Comparison of ENCODE assay signal across 23 mouse cellular contexts in the genomic region with DNA sequence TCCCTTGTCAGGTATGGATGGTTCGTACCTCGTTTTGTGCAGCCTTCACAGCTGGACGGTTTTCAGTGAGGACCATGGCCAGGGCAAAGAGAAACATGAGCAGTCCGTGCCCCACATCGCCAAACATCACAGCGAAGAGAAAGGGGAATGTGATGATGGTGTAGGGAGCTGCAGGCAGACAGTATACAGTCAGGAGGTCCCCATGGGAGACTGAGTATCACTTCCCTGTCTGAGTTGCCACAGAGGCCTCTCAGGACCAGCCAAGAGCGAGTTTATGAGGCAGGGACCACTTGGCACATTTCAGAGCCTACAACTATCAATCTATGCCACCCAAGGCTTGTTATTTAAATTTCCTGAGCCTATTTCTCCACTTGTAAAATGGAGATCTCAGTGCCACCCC. TPM values are rescaled to one million over a fixed set of nuclear protein-coding genes. Genes with fewer than 3 reads are reported as not detected.
A peak's percentile ranks its signal among the peaks of the same experiment; 100 is the strongest.
DNase-seq lines count a peak whose midpoint lies in the region; ATAC-seq and TF ChIP-seq lines count a peak whose summit lies in the region.
"Had no signal": no experiment of that assay in that cellular context is flagged by ENCODE, and none has a peak within 500 bp of the region (broad histone marks: within the 10 kb centered on the region; RNA-seq: fewer than 3 reads in every experiment).

No protein-coding gene starts in this region.

- H3K4me1 ChIP-seq in bone marrow macrophage, adult 2 months (ENCODE audit: control insufficient read depth, insufficient read depth, low read length): peaks cover 41% of the 10 kb centered on the region
- H3K4me1 ChIP-seq in megakaryocyte, embryonic 14.5 days: peaks cover 26% of the 10 kb centered on the region
- H3K4me1 ChIP-seq in intestine, embryonic 15.5 days (replicated peaks): 0 out of 2 replicates have a peak, but pooled peaks cover 5% of the 10 kb centered on the region
- H3K4me1 ChIP-seq: forebrain, embryonic 15.5 days had no signal

- TF ChIP-seq POLR2A in bone marrow macrophage, adult 2 months (IDR thresholded peaks at IDR 0.05; ENCODE audit: borderline replicate concordance, low read depth, low read length): no peak

- no peak overlapping the region for H3K4me2 ChIP-seq in intestine, embryonic 15.5 days (replicated peaks)
- H3K4me2 ChIP-seq: embryonic facial prominence, embryonic 15.5 days; forebrain, embryonic 15.5 days; heart, embryonic 11.5 days; heart, embryonic 15.5 days; hindbrain, embryonic 14.5 days had no signal

- no peaks in the 10 kb centered on the region for H3K27me3 ChIP-seq in megakaryocyte, embryonic 14.5 days (replicated peaks)
- no peaks in the 10 kb centered on the region for H3K27me3 ChIP-seq in splenic B cell, adult 2 months (ENCODE audit: control insufficient read depth, insufficient read depth, low read length, poor library complexity, severe bottlenecking)
- no peaks in the 10 kb centered on the region for H3K27me3 ChIP-seq in intestine, embryonic 15.5 days (replicated peaks)
- H3K27me3 ChIP-seq: embryonic facial prominence, embryonic 15.5 days; forebrain, embryonic 15.5 days; heart, embryonic 15.5 days had no signal

- no peak overlapping the region for H3K9ac ChIP-seq in intestine, embryonic 15.5 days
- H3K9ac ChIP-seq: embryonic facial prominence, embryonic 15.5 days; forebrain, embryonic 15.5 days; heart, embryonic 15.5 days; hindbrain, embryonic 14.5 days had no signal

- 83% methylated on average over 7 of the region's 7 CpGs for WGBS in intestine, embryonic 15.5 days

- H3K4me3 ChIP-seq in bone marrow macrophage, adult 2 months (ENCODE audit: insufficient read depth, low read length): no peak overlapping the region
- peak overlapping the region; percentile 38 for H3K4me3 ChIP-seq in megakaryocyte, embryonic 14.5 days (replicated peaks)
- H3K4me3 ChIP-seq in intestine, embryonic 15.5 days (replicated peaks): no peak overlapping the region
- H3K4me3 ChIP-seq: embryonic facial prominence, embryonic 15.5 days; forebrain, embryonic 15.5 days; heart, adult 2 months; heart, embryonic 15.5 days; hindbrain, embryonic 10.5 days had no signal

- intact Hi-C loops in heart, postnatal 36 days (cut with DNase I): no loop called here
- intact Hi-C loops in gastrocnemius, postnatal 36 days (cut with DNase I): no loop called here

- H3K36me3 ChIP-seq in megakaryocyte, embryonic 14.5 days (replicated peaks; ENCODE audit: low read length): peaks cover 93% of the 10 kb centered on the region
- peaks cover 16% of the 10 kb centered on the region for H3K36me3 ChIP-seq in splenic B cell, adult 2 months (ENCODE audit: control insufficient read depth, insufficient read depth, low read length, poor library complexity, severe bottlenecking)
- peaks cover 56% of the 10 kb centered on the region for H3K36me3 ChIP-seq in intestine, embryonic 15.5 days

- H3K27ac ChIP-seq in bone marrow macrophage, adult 2 months (ENCODE audit: insufficient read depth, low read depth, low read length): peak overlapping the region; percentile 2; the same call in 1 of the 2 replicates
- H3K27ac ChIP-seq in intestine, embryonic 15.5 days: no peak overlapping the region
- H3K27ac ChIP-seq: embryonic facial prominence, embryonic 15.5 days; forebrain, embryonic 15.5 days; heart, adult 2 months; heart, embryonic 15.5 days; hindbrain, embryonic 10.5 days; hindbrain, embryonic 14.5 days had no signal

- peak; percentile 91 for DNase-seq in heart, adult 11 months
- DNase-seq in heart, postnatal 36 days: no peak
- peak; percentile 76 for DNase-seq in splenic B cell, adult 2 months (ENCODE audit: low read depth, low spot score)
- no peak for DNase-seq in layer of hippocampus, postnatal 14 days (ENCODE audit: low spot score in 2 of 2)
- DNase-seq in gastrocnemius, postnatal 36 days: no peak
- DNase-seq: adrenal gland, adult 8-10 months; cerebellum, adult 11-12 months; cerebellum, adult 9-11 months; embryo, embryonic 11 days; gastrocnemius, postnatal 25 days; heart, adult 2 months; heart, postnatal 14 days had no signal

- H3K9me3 ChIP-seq in megakaryocyte, embryonic 14.5 days: no peaks in the 10 kb centered on the region
- H3K9me3 ChIP-seq in intestine, embryonic 15.5 days: no peaks in the 10 kb centered on the region
- H3K9me3 ChIP-seq: embryonic facial prominence, embryonic 15.5 days; forebrain, embryonic 15.5 days; G1E; heart, embryonic 15.5 days; hindbrain, embryonic 10.5 days had no signal

- no peak for TF ChIP-seq CTCF in bone marrow macrophage, adult 2 months (IDR thresholded peaks at IDR 0.05; ENCODE audit: low read depth, low read length)

- ATAC-seq in intestine, embryonic 15.5 days: no peak
- ATAC-seq: forebrain, embryonic 15.5 days; intestine, embryonic 16.5 days had no signal

RNA-seq across cellular contexts. Expression of gene Tcirg1, which starts 8.0 kb away (rescaled TPM):
- total RNA-seq in heart, postnatal 36 days (2021): 10 to 100 TPM in 1 of 2 experiments, 1 to 10 TPM in 1; 9.1 to 17.7 TPM
- polyA plus RNA-seq in bone marrow macrophage, adult 2 months (2012; ENCODE audit: insufficient read depth, insufficient read length, missing spikeins): 488 and 518 TPM in 2 replicates
- polyA plus RNA-seq in megakaryocyte, embryonic 14.5 days (2012; ENCODE audit: insufficient read depth, low replicate concordance): 39.3 and 78.0 TPM in 2 replicates
- 10 to 100 TPM; 15.4 to 20.2 TPM for total RNA-seq in layer of hippocampus, postnatal 14 days (2021)
- 50.9 and 56.3 TPM in 2 replicates for polyA plus RNA-seq in intestine, embryonic 15.5 days (2015; fragmentation: Nextera tagmentation; extraction: Ambion mirVana)
- total RNA-seq in gastrocnemius, postnatal 36 days (2021): 1 to 10 TPM; 4.8 to 5.9 TPM

RNA-seq across cellular contexts. Expression of gene Ndufs8, which starts 13.6 kb away (rescaled TPM):
- total RNA-seq in heart, postnatal 36 days (2021): 100 to 1,000 TPM; 508 to 532 TPM
- 80.5 and 85.1 TPM in 2 replicates for polyA plus RNA-seq in bone marrow macrophage, adult 2 months (2012; ENCODE audit: insufficient read depth, insufficient read length, missing spikeins)
- polyA plus RNA-seq in megakaryocyte, embryonic 14.5 days (2012; ENCODE audit: insufficient read depth, low replicate concordance): 38.8 and 142 TPM in 2 replicates
- total RNA-seq in layer of hippocampus, postnatal 14 days (2021): 100 to 1,000 TPM; 130 TPM
- polyA plus RNA-seq in intestine, embryonic 15.5 days (2015; fragmentation: Nextera tagmentation; extraction: Ambion mirVana): 342 and 413 TPM in 2 replicates
- total RNA-seq in gastrocnemius, postnatal 36 days (2021): 100 to 1,000 TPM; 242 to 273 TPM

RNA-seq across cellular contexts. Expression of gene Aldh3b1, which starts 30.7 kb away (rescaled TPM):
- 1 to 10 TPM; 1.5 to 1.6 TPM for total RNA-seq in heart, postnatal 36 days (2021)
- polyA plus RNA-seq in bone marrow macrophage, adult 2 months (2012; ENCODE audit: insufficient read depth, insufficient read length, missing spikeins): 83.9 and 85.6 TPM in 2 replicates
- polyA plus RNA-seq in megakaryocyte, embryonic 14.5 days (2012; ENCODE audit: insufficient read depth, low replicate concordance): 2.8 TPM in 1 of 2 replicates, not detected in the other
- 1 to 10 TPM; 2.8 TPM for total RNA-seq in layer of hippocampus, postnatal 14 days (2021)
- 2.3 and 2.4 TPM in 2 replicates for polyA plus RNA-seq in intestine, embryonic 15.5 days (2015; fragmentation: Nextera tagmentation; extraction: Ambion mirVana)
- 1 to 10 TPM in 1 of 2 experiments, under 1 TPM in 1; 0.92 to 1.6 TPM for total RNA-seq in gastrocnemius, postnatal 36 days (2021)
- total RNA-seq: G1E had no signal
- polyA plus RNA-seq: G1E had no signal

RNA-seq across cellular contexts. Expression of gene Unc93b1, which starts 36.0 kb away (rescaled TPM):
- total RNA-seq in heart, postnatal 36 days (2021): 10 to 100 TPM; 16.9 to 20.6 TPM
- 1,272 and 1,428 TPM in 2 replicates for polyA plus RNA-seq in bone marrow macrophage, adult 2 months (2012; ENCODE audit: insufficient read depth, insufficient read length, missing spikeins)
- 30.5 and 188 TPM in 2 replicates for polyA plus RNA-seq in megakaryocyte, embryonic 14.5 days (2012; ENCODE audit: insufficient read depth, low replicate concordance)
- 10 to 100 TPM; 17.1 to 18.1 TPM for total RNA-seq in layer of hippocampus, postnatal 14 days (2021)
- 20.2 and 21.8 TPM in 2 replicates for polyA plus RNA-seq in intestine, embryonic 15.5 days (2015; fragmentation: Nextera tagmentation; extraction: Ambion mirVana)
- total RNA-seq in gastrocnemius, postnatal 36 days (2021): 1 to 10 TPM; 5.1 to 7.7 TPM

RNA-seq across cellular contexts. Expression of gene Chka, which starts 47.4 kb away (rescaled TPM):
- 10 to 100 TPM; 10.5 to 11.5 TPM for total RNA-seq in heart, postnatal 36 days (2021)
- 22.0 and 22.5 TPM in 2 replicates for polyA plus RNA-seq in bone marrow macrophage, adult 2 months (2012; ENCODE audit: insufficient read depth, insufficient read length, missing spikeins)
- 6.8 and 18.7 TPM in 2 replicates for polyA plus RNA-seq in megakaryocyte, embryonic 14.5 days (2012; ENCODE audit: insufficient read depth, low replicate concordance)
- total RNA-seq in layer of hippocampus, postnatal 14 days (2021): 100 to 1,000 TPM in 1 of 2 experiments, 10 to 100 TPM in 1; 98.8 to 100 TPM
- polyA plus RNA-seq in intestine, embryonic 15.5 days (2015; fragmentation: Nextera tagmentation; extraction: Ambion mirVana): 63.3 and 68.5 TPM in 2 replicates
- total RNA-seq in gastrocnemius, postnatal 36 days (2021): 1 to 10 TPM; 1.4 to 2.4 TPM

Comparison
In these comparisons a context has a peak if more than half of its experiments do, and no peak if none do; other contexts are left out.
1. DNase-seq: peak in heart, adult 11 months (single experiment) and splenic B cell, adult 2 months (single experiment); none in heart, postnatal 36 days (0 of 2), layer of hippocampus, postnatal 14 days (0 of 2) and gastrocnemius, postnatal 36 days (0 of 2).